Mouse (Mus musculus): ENCODE data around the gene Fkbp3. TPM values are rescaled to one million over a fixed set of nuclear protein-coding genes. Genes with fewer than 3 reads are reported as not detected.
"Not testable (repeated sequence)": the region's sequence is repeated elsewhere in the genome, so short reads cannot be mapped to it uniquely, and the experiment has no call there.

Gene Fkbp3
- 390 and 402 TPM in 2 replicates for polyA plus RNA-seq (2014; fragmentation: Nextera tagmentation; extraction: Ambion mirVana)

DNA sequence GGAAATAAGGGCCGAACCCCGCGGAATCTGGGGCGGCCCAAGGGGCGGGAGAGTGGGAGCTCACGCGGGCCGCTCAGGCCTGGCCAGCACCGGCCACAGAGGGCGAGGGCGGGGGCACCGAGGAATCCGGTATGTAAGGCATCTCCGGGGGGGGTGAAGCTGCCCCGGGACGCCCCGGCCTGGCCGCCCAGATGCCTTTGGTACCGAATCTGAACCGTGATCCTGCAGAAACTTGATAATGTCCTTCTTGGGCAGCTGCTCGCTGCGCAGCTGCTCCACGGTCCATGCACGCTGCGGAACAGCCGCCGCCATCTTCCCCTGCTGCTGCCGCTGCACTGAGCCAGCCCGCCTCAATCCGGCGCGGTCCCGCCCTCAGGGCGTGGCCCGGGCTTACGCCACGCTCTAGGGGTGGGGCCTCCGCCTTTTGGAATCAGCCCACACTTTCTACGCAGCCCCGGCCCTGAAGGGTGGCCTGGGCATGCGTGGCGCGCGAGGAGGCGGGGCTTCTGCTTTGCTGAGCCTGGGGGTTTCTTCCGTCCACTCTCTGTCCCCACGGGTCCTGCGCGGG is at the start of gene Fkbp3:
Fkbp3 (minus strand) TSS at position 397 of the 568 bp plus-strand sequence.
- DNase-seq (ENCODE audit: low spot score), result peak; percentile 97
- WGBS, result under 1% methylated on average over 49 of the region's 49 CpGs
- H3K9me3 ChIP-seq (ENCODE audit: control insufficient read depth, low read length), result no peaks in the 10 kb centered on the region

DNA sequence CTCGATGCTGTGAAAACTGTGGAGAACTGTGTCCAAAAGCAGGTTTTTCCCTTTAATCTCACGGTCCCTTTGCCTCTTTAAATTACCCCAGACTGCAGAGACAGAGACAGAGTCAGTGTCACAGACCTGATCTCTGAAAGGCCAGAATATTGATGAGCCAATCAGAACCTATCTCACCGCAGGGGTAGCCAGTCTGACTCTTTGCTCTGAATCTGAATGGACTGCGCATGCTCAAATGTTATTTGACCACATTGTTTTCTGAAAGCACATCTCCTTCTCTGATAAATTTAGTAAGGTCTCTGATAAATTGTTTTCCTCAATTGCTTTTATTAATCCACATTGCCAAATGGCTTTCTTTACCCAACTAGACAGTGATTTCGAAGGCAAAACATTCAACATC is 45.6 kb upstream of the Fkbp3 start:
- H3K27me3 ChIP-seq (replicated peaks; ENCODE audit: control insufficient read depth, insufficient read depth, low read length), result no peaks in the 10 kb centered on the region
- 94% methylated on average over 5 of the region's 5 CpGs for WGBS
- no peak overlapping the region for H3K9ac ChIP-seq (ENCODE audit: low read length)
- no peak for ATAC-seq (replicated peaks; ENCODE audit: low FRiP score, low TSS enrichment, low read depth)
- H3K36me3 ChIP-seq (ENCODE audit: control insufficient read depth, insufficient read depth, low read length), result peaks cover 71% of the 10 kb centered on the region
- no peak overlapping the region for H3K4me2 ChIP-seq (ENCODE audit: low read length)
- H3K27ac ChIP-seq (ENCODE audit: low read depth), result no peak overlapping the region
- H3K4me3 ChIP-seq (ENCODE audit: low read depth, low read length), result no peak overlapping the region
- DNase-seq (ENCODE audit: low spot score), result no peak
- H3K9me3 ChIP-seq (ENCODE audit: control insufficient read depth, low read length), result no peaks in the 10 kb centered on the region
- no peaks in the 10 kb centered on the region for H3K4me1 ChIP-seq (replicated peaks; ENCODE audit: control insufficient read depth, insufficient read depth, low read length)

More for the DNA sequence above, at the start of gene Fkbp3:
- peak within 1 kb of the TSS; percentile 91 for H3K27ac ChIP-seq (ENCODE audit: low read depth)
- H3K36me3 ChIP-seq (ENCODE audit: control insufficient read depth, insufficient read depth, low read length), result peaks cover 8% of the 10 kb centered on the region
- peak; percentile 99 for ATAC-seq (replicated peaks; ENCODE audit: low FRiP score, low TSS enrichment, low read depth)
- peaks cover 13% of the 10 kb centered on the region; the same call in 1 of the 2 replicates for H3K4me1 ChIP-seq (replicated peaks; ENCODE audit: control insufficient read depth, insufficient read depth, low read length)
- peak within 1 kb of the TSS; percentile 64 for H3K4me2 ChIP-seq (ENCODE audit: low read length)
- no peaks in the 10 kb centered on the region for H3K27me3 ChIP-seq (replicated peaks; ENCODE audit: control insufficient read depth, insufficient read depth, low read length)
- H3K4me3 ChIP-seq (ENCODE audit: low read depth, low read length), result peak within 1 kb of the TSS; percentile 87
- peak within 1 kb of the TSS; percentile 86 for H3K9ac ChIP-seq (ENCODE audit: low read length)

DNA sequence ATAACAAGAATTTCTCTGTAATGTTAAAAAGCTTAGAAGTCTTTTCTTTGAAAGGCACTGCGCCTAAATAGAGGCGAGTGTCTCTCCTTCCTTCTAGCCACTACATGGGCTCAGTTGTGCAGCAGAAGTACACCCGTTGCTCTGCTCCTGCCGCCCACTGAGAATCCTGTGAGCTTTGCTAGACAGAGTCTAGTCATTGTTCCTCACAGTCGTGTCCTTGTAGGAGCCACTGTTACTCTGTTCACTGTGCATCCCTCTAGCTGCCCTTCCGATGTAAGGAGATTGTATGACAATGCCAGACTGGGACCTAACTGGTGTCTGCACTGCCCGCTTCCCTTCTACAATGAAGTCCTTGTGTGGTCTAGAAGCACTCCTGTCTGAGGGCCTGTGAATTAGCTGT is 45.2 kb upstream of the Fkbp3 start:
- Histone ChIP-seq H3K4me1 (replicated peaks; ENCODE audit: control insufficient read depth, insufficient read depth, low read length) (no peaks in the 10 kb centered on the region), H3K27me3 (replicated peaks; ENCODE audit: control insufficient read depth, insufficient read depth, low read length) (no peaks in the 10 kb centered on the region), H3K9ac (ENCODE audit: low read length) (no peak overlapping the region), H3K27ac (ENCODE audit: low read depth) (no peak overlapping the region), H3K9me3 (ENCODE audit: control insufficient read depth, low read length) (no peaks in the 10 kb centered on the region), H3K36me3 (ENCODE audit: control insufficient read depth, insufficient read depth, low read length) (peaks cover 66% of the 10 kb centered on the region), H3K4me3 (ENCODE audit: low read depth, low read length) (no peak overlapping the region), H3K4me2 (ENCODE audit: low read length) (no peak overlapping the region)
- DNase-seq (ENCODE audit: low spot score), result no peak
- WGBS, result 92% methylated on average over 7 of the region's 7 CpGs
- no peak for ATAC-seq (replicated peaks; ENCODE audit: low FRiP score, low TSS enrichment, low read depth)

DNA sequence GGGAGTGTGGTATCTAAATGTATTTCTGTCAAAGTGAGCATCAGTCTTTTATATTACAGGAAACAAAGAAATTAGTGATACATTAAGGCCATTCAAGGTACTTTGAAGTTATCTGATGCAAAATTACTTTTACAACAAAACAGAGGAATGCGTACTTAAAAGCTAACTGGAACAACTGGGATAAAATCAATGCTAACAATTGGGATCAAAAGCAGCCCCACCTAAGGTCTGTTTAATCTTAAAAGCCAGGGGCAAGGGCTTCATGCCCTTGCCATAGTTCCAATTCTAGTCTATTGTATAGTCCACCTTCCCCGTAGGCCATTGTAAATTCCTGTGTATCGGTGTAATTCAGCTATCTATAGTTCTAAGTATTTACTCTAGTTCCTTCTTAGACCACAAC is 41.2 kb upstream of the Fkbp3 start:
- ATAC-seq (replicated peaks; ENCODE audit: low FRiP score, low TSS enrichment, low read depth); H3K4me1 ChIP-seq (replicated peaks; ENCODE audit: control insufficient read depth, insufficient read depth, low read length); H3K9me3 ChIP-seq (ENCODE audit: control insufficient read depth, low read length); DNase-seq (ENCODE audit: low spot score); H3K27me3 ChIP-seq (replicated peaks; ENCODE audit: control insufficient read depth, insufficient read depth, low read length); H3K4me3 ChIP-seq (ENCODE audit: low read depth, low read length); H3K9ac ChIP-seq (ENCODE audit: low read length); H3K4me2 ChIP-seq (ENCODE audit: low read length); H3K27ac ChIP-seq (ENCODE audit: low read depth): not testable (repeated sequence)
- H3K36me3 ChIP-seq (ENCODE audit: control insufficient read depth, insufficient read depth, low read length), result peaks cover 31% of the 10 kb centered on the region
- 78% methylated on average over 3 of the region's 3 CpGs for WGBS

DNA sequence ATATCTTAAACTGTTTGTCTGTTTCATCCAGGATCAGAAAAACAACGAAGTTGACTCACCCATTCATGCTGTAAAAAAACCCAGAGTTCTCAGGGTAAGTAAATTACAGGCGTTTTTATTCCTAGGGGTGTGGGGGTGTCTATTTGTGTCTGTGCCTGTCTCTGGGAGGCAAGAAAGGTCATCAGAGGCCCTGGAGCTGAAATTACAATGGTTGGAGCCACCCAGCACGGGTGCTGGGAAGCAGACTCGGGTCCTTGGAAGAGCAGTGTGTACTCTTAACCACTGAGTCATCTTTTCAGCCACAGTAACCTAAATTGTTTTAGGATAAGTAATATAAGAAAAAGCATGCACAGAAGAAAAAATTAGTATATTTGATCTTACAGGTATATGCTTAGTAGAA is 40.1 kb upstream of the Fkbp3 start:
- H3K4me2 ChIP-seq (ENCODE audit: low read length), result no peak overlapping the region
- ATAC-seq (replicated peaks; ENCODE audit: low FRiP score, low TSS enrichment, low read depth), result no peak
- 85% methylated on average over 4 of the region's 4 CpGs for WGBS

DNA sequence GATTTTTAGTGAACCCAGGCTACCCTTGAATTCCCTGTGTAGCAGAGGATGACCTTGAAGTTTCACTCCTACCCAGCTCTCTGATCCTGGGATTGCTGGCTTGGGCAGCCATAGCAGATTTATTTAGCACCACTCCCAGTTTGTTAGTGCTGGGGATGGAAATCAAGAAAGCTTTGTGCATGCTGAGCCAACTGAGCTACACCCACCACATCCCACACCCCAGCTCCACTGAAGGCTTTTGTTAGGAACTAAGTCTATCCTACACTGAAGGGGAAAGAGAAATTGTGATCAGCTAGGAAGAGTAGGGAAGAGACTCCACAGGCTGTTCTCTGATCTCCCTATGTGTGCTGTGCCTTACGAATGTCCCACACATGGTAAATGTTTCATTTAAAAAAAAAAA is 39.0 kb upstream of the Fkbp3 start:
- H3K27me3 ChIP-seq (replicated peaks; ENCODE audit: control insufficient read depth, insufficient read depth, low read length), result no peaks in the 10 kb centered on the region
- no peak overlapping the region for H3K27ac ChIP-seq (ENCODE audit: low read depth)
- no peak overlapping the region for H3K4me3 ChIP-seq (ENCODE audit: low read depth, low read length)
- no peak overlapping the region for H3K9ac ChIP-seq (ENCODE audit: low read length)
- H3K9me3 ChIP-seq (ENCODE audit: control insufficient read depth, low read length), result no peaks in the 10 kb centered on the region
- no peak for DNase-seq (ENCODE audit: low spot score)
- H3K36me3 ChIP-seq (ENCODE audit: control insufficient read depth, insufficient read depth, low read length), result peaks cover 16% of the 10 kb centered on the region
- ATAC-seq (replicated peaks; ENCODE audit: low FRiP score, low TSS enrichment, low read depth), result no peak
- no peaks in the 10 kb centered on the region for H3K4me1 ChIP-seq (replicated peaks; ENCODE audit: control insufficient read depth, insufficient read depth, low read length)
- H3K4me2 ChIP-seq (ENCODE audit: low read length), result no peak overlapping the region
- 87% methylated on average over 1 of the region's 1 CpGs for WGBS

More for the DNA sequence above, 40.1 kb upstream of the Fkbp3 start:
- H3K4me1 ChIP-seq (replicated peaks; ENCODE audit: control insufficient read depth, insufficient read depth, low read length), result no peaks in the 10 kb centered on the region
- H3K36me3 ChIP-seq (ENCODE audit: control insufficient read depth, insufficient read depth, low read length), result peaks cover 27% of the 10 kb centered on the region
- H3K9ac ChIP-seq (ENCODE audit: low read length), result no peak overlapping the region
- no peaks in the 10 kb centered on the region for H3K27me3 ChIP-seq (replicated peaks; ENCODE audit: control insufficient read depth, insufficient read depth, low read length)
- DNase-seq (ENCODE audit: low spot score), result no peak
- H3K4me3 ChIP-seq (ENCODE audit: low read depth, low read length), result no peak overlapping the region
- H3K27ac ChIP-seq (ENCODE audit: low read depth), result no peak overlapping the region
- no peaks in the 10 kb centered on the region for H3K9me3 ChIP-seq (ENCODE audit: control insufficient read depth, low read length)

DNA sequence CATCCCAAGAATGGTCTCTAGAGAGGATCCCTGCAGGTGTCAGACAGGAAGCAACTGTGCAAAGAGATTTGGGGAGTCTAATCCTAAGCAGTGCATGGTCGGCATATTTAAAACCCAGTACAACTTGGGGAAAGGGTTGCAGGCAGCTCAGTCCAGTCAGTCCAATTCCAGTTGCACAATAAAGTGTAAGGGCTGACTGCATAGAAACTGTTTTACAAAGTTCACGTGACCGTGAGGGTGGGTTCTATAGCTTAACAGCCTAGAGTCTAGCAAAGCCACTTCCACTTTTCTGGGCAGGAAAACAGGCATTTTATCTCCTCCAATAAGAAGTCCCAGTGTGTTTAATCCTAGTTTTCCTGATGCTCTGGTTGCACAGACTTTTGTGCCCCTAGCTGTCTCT is 37.7 kb upstream of the Fkbp3 start:
- 94% methylated on average over 3 of the region's 3 CpGs for WGBS

DNA sequence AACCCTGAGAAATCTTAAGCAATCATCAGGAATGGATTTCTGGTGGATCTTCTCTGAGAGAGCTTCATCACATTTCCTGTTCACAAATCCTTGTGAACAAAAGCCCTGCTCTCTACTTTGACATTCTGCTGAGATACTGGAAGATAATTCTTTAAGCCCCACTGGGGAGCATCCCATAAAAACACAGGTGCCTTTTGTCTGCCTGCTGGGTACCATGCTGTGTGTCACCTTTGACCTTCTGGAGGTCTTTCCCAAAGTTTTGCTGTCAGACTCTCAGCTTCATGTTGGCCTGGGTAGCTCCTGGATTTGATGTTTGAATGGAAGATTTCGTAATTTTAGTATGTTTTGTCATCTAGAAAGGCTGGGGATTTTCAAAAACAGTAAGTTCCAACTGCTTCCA is 34.9 kb upstream of the Fkbp3 start:
- DNase-seq (ENCODE audit: low spot score), result no peak
- no peaks in the 10 kb centered on the region for H3K27me3 ChIP-seq (replicated peaks; ENCODE audit: control insufficient read depth, insufficient read depth, low read length)
- WGBS, result 96% methylated on average over 1 of the region's 1 CpGs
- H3K4me1 ChIP-seq (replicated peaks; ENCODE audit: control insufficient read depth, insufficient read depth, low read length), result no peaks in the 10 kb centered on the region
- no peak overlapping the region for H3K9ac ChIP-seq (ENCODE audit: low read length)
- no peaks in the 10 kb centered on the region for H3K9me3 ChIP-seq (ENCODE audit: control insufficient read depth, low read length)
- ATAC-seq (replicated peaks; ENCODE audit: low FRiP score, low TSS enrichment, low read depth), result no peak
- no peak overlapping the region for H3K4me2 ChIP-seq (ENCODE audit: low read length)
- no peak overlapping the region for H3K4me3 ChIP-seq (ENCODE audit: low read depth, low read length)
- H3K36me3 ChIP-seq (ENCODE audit: control insufficient read depth, insufficient read depth, low read length), result peaks cover 34% of the 10 kb centered on the region
- no peak overlapping the region for H3K27ac ChIP-seq (ENCODE audit: low read depth)

More for the DNA sequence above, 37.7 kb upstream of the Fkbp3 start:
- Histone ChIP-seq H3K27ac (ENCODE audit: low read depth) (no peak overlapping the region), H3K36me3 (ENCODE audit: control insufficient read depth, insufficient read depth, low read length) (peaks cover 21% of the 10 kb centered on the region), H3K4me1 (replicated peaks; ENCODE audit: control insufficient read depth, insufficient read depth, low read length) (no peaks in the 10 kb centered on the region), H3K4me3 (ENCODE audit: low read depth, low read length) (no peak overlapping the region), H3K27me3 (replicated peaks; ENCODE audit: control insufficient read depth, insufficient read depth, low read length) (no peaks in the 10 kb centered on the region), H3K9me3 (ENCODE audit: control insufficient read depth, low read length) (no peaks in the 10 kb centered on the region), H3K4me2 (ENCODE audit: low read length) (no peak overlapping the region), H3K9ac (ENCODE audit: low read length) (no peak overlapping the region)
- ATAC-seq (replicated peaks; ENCODE audit: low FRiP score, low TSS enrichment, low read depth) (no peak), DNase-seq (ENCODE audit: low spot score) (no peak)

DNA sequence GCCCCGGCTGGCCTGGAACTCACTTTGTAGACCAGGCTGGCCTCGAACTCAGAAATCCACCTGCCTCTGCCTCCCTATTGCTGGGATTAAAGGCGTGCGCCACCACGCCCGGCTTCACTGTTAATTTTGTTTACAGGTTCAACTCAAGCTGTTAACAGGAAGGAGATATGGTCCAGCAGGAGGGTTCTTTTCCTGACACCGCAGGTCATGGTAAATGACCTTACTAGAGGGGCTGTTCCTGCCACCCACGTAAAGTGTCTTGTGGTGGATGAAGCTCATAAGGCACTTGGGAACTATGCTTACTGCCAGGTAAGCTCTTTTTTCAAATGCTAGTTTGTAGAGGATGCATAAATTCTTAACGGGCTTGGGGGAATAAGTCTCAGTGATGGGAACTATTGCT is 3.1 kb upstream of the Fkbp3 start:
- DNase-seq (ENCODE audit: low spot score), result no peak
- H3K4me3 ChIP-seq (ENCODE audit: low read depth, low read length), result no peak overlapping the region
- no peaks in the 10 kb centered on the region for H3K9me3 ChIP-seq (ENCODE audit: control insufficient read depth, low read length)
- H3K27me3 ChIP-seq (replicated peaks; ENCODE audit: control insufficient read depth, insufficient read depth, low read length), result no peaks in the 10 kb centered on the region
- H3K9ac ChIP-seq (ENCODE audit: low read length), result no peak overlapping the region
- H3K36me3 ChIP-seq (ENCODE audit: control insufficient read depth, insufficient read depth, low read length), result peaks cover 9% of the 10 kb centered on the region
- peaks cover 13% of the 10 kb centered on the region; the same call in 1 of the 2 replicates for H3K4me1 ChIP-seq (replicated peaks; ENCODE audit: control insufficient read depth, insufficient read depth, low read length)
- WGBS, result 68% methylated on average over 9 of the region's 9 CpGs
- no peak overlapping the region for H3K27ac ChIP-seq (ENCODE audit: low read depth)
- peak overlapping the region; percentile 64 for H3K4me2 ChIP-seq (ENCODE audit: low read length)
- no peak for ATAC-seq (replicated peaks; ENCODE audit: low FRiP score, low TSS enrichment, low read depth)

All from intestine, embryonic 14.5 days (tissue).